Mouse (Mus musculus) kidney, adult 2 months (tissue): ENCODE data around the gene Rbfox1. TPM values are rescaled to one million over a fixed set of nuclear protein-coding genes. Genes with fewer than 3 reads are reported as not detected.
A peak's percentile ranks its signal among the peaks of the same experiment; 100 is the strongest.

ENCODE experiments used
- DNase-seq: peaks from one replicate; pipeline ENCODE4 v3.0.0; 2021
- H3K27ac ChIP-seq: fragments of 200-500 bp; 2 replicates; pipeline ENCODE4 v1.5.1; 2012; ENCODE audit warnings: low read depth, low read length, control low read depth, inconsistent platforms; ENCODE audit not compliant: insufficient read depth
- H3K27me3 ChIP-seq: fragments of 200-500 bp; replicated peaks from 2 replicates; pipeline ENCODE4 v1.6.1; 2012; ENCODE audit warnings: mild to moderate bottlenecking, moderate library complexity, low read length, inconsistent platforms; ENCODE audit not compliant: control insufficient read depth, insufficient read depth
- H3K36me3 ChIP-seq: fragments of 200-500 bp; 2 replicates; pipeline ENCODE4 v1.6.1; 2012; ENCODE audit warnings: mild to moderate bottlenecking, moderate library complexity, low read length, inconsistent platforms; ENCODE audit not compliant: control insufficient read depth, insufficient read depth
- H3K4me1 ChIP-seq: fragments of 200-500 bp; 2 replicates; pipeline ENCODE4 v1.6.1; 2011; ENCODE audit warnings: low read length; ENCODE audit not compliant: control insufficient read depth, insufficient read depth
- H3K4me3 ChIP-seq: fragments of 200-500 bp; 2 replicates; pipeline ENCODE4 v1.5.1; 2011; ENCODE audit warnings: mild to moderate bottlenecking, low read depth, low read length, control low read depth; ENCODE audit not compliant: insufficient read depth
- CTCF ChIP-seq: fragments of 200-500 bp; conservative IDR thresholded peaks from 2 replicates; pipeline ENCODE4 v1.5.1; 2011; ENCODE audit warnings: low read depth, mild to moderate bottlenecking, control low read depth, low read length, moderate library complexity, mixed read lengths; ENCODE audit not compliant: insufficient read depth, insufficient read length
- POLR2A ChIP-seq: fragments of 200-500 bp; IDR thresholded peaks from one replicate; pipeline ENCODE4 v1.6.1; 2011; ENCODE audit warnings: low read depth, low read length, control low read depth
- whole genome bisulfite sequencing: fragments of 180-500 bp; shearing (Covaris S2); methylation state at CpG from one replicate; pipeline ENCODE4 v1.1.7; 2018; 5-methylcytosine and 5-hydroxymethylcytosine counted together
- polyA plus RNA-seq: library from polyadenylated mRNA; depleted of rRNA; stranded (reverse); fragments of >200 nt; gene quantifications from 2 replicates; pipeline ENCODE4 v1.2.3, GENCODE M21; 2012

The Rbfox1 gene
- polyA plus RNA-seq, 1 experiment: 4.2 TPM

DNA sequence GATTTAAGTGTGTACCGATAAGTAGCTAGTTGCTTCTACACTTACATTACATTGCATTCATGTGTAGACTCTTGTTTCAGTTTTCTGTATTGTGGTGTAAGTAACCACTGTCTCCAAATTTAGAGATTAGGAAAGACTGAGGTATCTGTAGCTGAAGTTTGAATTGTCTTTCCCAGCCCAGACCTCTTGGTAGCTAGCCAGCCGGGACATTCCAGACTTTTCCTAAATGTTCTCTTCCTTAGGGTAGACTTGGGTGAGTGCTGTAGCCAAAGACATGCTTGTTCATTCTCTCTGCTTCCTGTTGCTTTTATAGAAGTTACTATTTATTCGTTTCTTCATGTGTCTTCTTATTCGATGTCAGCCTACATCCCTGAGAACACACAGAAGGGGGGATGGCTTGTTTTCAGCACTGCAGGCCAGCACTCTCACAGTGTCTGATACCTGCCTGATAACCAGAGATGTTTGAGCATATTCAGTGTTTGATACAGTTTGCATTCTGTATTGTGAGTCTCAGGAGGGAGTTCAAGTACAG is 538.8 kb downstream of the Rbfox1 start:
- H3K4me3 ChIP-seq: no peak overlapping the region
- no peaks in the 10 kb centered on the region for H3K36me3 ChIP-seq
- TF ChIP-seq CTCF: no peak
- TF ChIP-seq POLR2A: no peak
- WGBS: 77% methylated on average over 4 of the region's 4 CpGs
- no peaks in the 10 kb centered on the region; the same call in 1 of the 2 replicates for H3K27me3 ChIP-seq
- DNase-seq: no peak
- no peak overlapping the region for H3K27ac ChIP-seq
- no peaks in the 10 kb centered on the region for H3K4me1 ChIP-seq

DNA sequence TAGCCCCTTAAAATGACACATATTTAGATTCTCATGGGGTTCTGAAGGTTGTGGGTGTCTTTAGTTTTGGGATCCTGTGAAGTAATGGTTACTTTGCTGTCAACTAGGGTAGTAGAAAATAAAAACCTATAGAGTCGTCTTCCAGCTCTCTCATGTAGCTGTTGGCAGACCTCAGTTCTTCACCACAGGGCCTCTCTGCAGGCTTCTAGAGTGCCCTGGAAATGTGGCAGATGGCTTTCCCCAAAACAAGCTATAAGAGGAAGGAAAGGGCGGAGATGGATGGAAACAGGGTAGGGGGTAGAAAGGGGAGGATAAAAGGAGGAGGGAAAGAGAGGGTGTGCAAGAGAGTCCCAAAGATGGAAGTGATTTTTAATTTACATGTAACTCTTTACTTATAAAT is 539.6 kb downstream of the Rbfox1 start:
- WGBS: 80% methylated on average over 2 of the region's 2 CpGs
- Histone ChIP-seq H3K4me3 (no peak overlapping the region), H3K36me3 (no peaks in the 10 kb centered on the region), H3K27ac (no peak overlapping the region), H3K27me3 (no peaks in the 10 kb centered on the region; the same call in 1 of the 2 replicates), H3K4me1 (no peaks in the 10 kb centered on the region)
- TF ChIP-seq POLR2A (no peak), CTCF (no peak)
- no peak for DNase-seq

DNA sequence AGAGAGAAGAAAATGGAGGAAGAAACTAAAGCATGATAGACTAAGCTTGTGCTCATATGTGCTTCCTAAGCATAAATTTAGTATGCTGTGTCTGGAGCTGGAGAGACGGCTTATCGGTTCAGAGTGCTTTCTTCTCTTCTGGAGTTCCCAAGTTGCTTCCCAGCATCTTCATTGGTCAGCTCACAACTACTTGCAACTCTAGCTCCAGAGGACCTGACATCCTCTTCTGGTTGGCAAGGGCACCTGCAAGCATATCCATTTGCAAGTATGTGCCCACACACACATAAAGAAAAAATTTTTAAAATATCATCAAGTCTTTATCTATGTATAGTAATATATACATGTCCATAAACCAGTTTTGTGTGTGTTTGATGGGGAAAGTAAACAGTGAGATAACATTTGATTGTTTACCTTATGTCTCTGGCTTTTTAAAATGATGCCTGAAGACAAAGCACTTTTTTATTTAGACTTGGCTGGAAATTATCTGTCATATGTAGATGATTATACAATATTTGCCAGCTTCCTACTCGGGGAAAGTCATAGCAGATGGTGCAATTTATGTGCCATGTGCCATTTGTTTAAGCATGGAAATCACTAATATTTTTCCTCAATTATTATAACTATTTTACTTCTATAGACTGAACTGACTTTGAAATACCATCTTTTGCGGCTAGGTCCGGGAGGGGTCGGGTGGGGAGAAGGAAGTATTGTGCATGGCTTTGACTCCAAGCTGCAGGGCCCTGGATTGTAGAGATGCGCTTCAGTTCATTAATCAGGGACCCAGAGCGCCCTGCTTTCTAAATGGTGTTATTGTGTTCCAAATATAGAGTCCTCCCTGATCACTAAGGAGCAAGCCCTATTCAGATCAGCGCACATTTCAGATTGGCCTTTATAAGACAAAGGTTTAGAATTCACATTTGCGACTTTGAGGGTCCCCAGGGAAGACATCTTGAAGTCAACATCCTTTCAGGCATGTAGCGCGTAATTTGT is 542.4 kb downstream of the Rbfox1 start:
- TF ChIP-seq POLR2A (no peak), CTCF (no peak)

DNA sequence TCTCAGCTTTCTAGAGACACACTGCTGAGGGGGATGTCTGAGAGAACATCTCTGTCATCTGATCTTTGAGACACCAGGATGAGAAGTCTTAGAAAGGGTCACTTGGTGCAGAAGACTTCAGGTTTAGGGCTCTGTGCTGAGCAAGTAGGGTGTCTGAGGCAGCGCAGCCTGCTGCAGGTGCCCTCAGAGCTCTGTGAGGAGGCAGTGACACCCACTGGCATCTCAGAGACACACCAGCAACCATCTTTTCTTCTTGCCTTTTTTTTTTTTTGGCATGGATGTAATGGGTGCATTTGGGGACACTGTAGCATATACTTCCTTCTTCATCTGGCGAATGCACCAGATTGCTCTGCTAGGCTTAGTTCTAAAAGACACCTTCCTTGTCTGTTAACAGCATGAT is 545.8 kb downstream of the Rbfox1 start:
- no peak for TF ChIP-seq POLR2A
- no peak for TF ChIP-seq CTCF
- Histone ChIP-seq H3K4me3 (no peak overlapping the region), H3K36me3 (no peaks in the 10 kb centered on the region), H3K27me3 (no peaks in the 10 kb centered on the region; the same call in 1 of the 2 replicates), H3K27ac (no peak overlapping the region), H3K4me1 (no peaks in the 10 kb centered on the region)
- 98% methylated on average over 2 of the region's 2 CpGs for WGBS
- DNase-seq: no peak

More for the DNA sequence above, 542.4 kb downstream of the Rbfox1 start:
- DNase-seq: no peak
- H3K36me3 ChIP-seq: no peaks in the 10 kb centered on the region
- 66% methylated on average over 12 of the region's 12 CpGs for WGBS
- no peaks in the 10 kb centered on the region for H3K4me1 ChIP-seq
- no peak overlapping the region for H3K4me3 ChIP-seq
- no peak overlapping the region for H3K27ac ChIP-seq
- H3K27me3 ChIP-seq: no peaks in the 10 kb centered on the region; the same call in 1 of the 2 replicates

DNA sequence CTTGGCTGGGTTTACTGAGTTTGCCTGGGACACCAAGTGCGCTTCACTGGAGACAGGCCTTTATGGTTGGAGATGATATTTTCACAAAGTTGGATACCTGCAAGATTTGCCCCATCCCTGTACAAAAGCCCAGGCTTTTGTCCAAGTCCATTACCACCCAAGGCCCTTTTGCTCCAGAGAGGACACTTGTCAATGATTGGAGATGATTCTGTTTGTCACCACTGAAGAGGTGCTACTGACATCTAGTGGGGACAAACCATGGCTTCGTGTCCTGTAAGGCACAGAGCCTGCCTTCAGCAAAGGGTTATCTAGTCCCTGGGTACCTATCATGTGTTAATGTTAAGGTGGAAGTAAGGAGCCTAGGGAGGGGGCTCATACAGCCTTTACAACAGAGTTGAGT is 551.3 kb downstream of the Rbfox1 start:
- Histone ChIP-seq H3K4me1 (no peaks in the 10 kb centered on the region), H3K4me3 (no peak overlapping the region), H3K27ac (no peak overlapping the region), H3K36me3 (no peaks in the 10 kb centered on the region), H3K27me3 (no peaks in the 10 kb centered on the region)
- DNase-seq: peak; percentile 8
- TF ChIP-seq POLR2A: no peak
- TF ChIP-seq CTCF: peak; percentile 45
- WGBS: 71% methylated on average over 2 of the region's 2 CpGs

DNA sequence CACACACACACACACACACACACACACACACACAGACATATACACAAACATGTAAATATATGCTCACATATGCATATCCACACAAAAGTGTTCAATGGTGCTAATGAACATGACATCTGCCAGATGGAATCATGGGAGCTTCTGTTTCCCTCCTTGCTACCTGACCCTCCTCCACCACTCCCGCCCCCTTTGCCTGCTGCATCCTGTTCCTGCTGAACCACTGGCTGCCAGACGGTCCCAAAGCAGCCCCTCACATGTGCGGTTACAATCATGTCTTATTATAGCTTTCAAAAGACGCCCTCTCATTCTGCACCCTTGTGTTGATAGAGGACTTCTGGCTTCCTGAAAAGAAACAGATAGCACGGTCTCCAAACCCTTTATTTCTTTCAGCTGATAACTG is 563.1 kb downstream of the Rbfox1 start:
- Histone ChIP-seq H3K27me3 (no peaks in the 10 kb centered on the region), H3K4me1 (no peaks in the 10 kb centered on the region), H3K4me3 (no peak overlapping the region), H3K27ac (no peak overlapping the region), H3K36me3 (no peaks in the 10 kb centered on the region)
- TF ChIP-seq CTCF (no peak), POLR2A (no peak)
- WGBS: 21% methylated on average over 5 of the region's 5 CpGs
- no peak for DNase-seq

DNA sequence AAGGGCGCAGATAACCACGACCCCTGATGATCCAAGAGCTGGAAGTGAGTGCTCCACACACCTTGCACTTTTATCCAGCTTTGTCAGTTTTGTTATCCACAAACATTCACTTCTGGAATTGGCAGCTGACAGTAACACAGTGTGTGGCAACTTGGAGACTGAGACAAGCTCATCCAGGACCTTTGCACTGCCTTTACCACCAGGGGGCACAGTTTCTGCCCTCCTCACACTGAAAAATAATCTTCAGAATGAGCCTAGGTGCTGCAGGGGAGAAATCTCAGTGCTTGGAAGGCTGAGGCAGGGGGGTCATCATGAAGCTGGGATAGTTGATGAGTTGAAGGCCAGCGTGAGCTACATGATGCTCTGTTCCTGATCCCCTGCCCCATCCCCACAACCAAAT is 570.2 kb downstream of the Rbfox1 start:
- 61% methylated on average over 3 of the region's 3 CpGs for WGBS
- peak; percentile 55 for TF ChIP-seq CTCF
- no peak for TF ChIP-seq POLR2A
- no peaks in the 10 kb centered on the region for H3K27me3 ChIP-seq

More for the DNA sequence above, 570.2 kb downstream of the Rbfox1 start:
- no peak overlapping the region for H3K4me3 ChIP-seq
- H3K36me3 ChIP-seq: no peaks in the 10 kb centered on the region
- H3K27ac ChIP-seq: no peak overlapping the region
- DNase-seq: no peak
- no peaks in the 10 kb centered on the region for H3K4me1 ChIP-seq
